ENCODE assay signal across 18 mouse cellular contexts in the genomic region with DNA sequence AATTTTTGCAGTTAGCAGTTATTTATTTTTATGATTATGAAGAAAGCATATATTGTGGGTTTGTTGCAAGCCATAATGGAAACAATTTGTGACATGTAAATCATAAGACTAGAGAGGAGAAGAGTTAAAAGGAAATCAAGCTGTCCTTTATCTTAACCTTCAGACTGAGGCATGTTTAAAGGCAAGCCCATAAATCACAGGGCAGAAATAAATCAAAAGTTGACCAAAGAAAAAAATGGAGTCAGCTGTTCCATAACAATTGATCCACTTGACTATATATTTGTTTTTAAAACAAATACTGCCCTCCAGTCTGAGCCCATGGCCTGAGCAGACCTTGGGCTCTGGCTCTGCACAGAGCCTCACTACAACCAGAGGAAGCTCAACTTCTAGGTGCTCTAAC.
"Had no signal": no experiment of that assay in that cellular context is flagged by ENCODE, and none has a peak within 500 bp of the region (broad histone marks: within the 10 kb centered on the region; RNA-seq: fewer than 3 reads in every experiment).

No protein-coding gene starts in this region.

- DNase-seq: kidney, adult 2 months; kidney, postnatal 25 days; layer of hippocampus, adult 9-11 months; lung, embryonic 14.5 days; retina, postnatal 1 day; thymus, adult 18-20 months; thymus, postnatal 36 days had no signal

- H3K36me3 ChIP-seq: limb, embryonic 10.5 days; limb, embryonic 13.5 days; midbrain, embryonic 13.5 days; neural tube, embryonic 13.5 days had no signal

- H3K9ac ChIP-seq: limb, embryonic 13.5 days; lung, embryonic 14.5 days; midbrain, embryonic 13.5 days; neural tube, embryonic 13.5 days had no signal

- ATAC-seq: intestine, postnatal 0 days; lung, postnatal 0 days; midbrain, embryonic 13.5 days; midbrain, embryonic 16.5 days had no signal

- H3K4me1 ChIP-seq: limb, embryonic 10.5 days; limb, embryonic 13.5 days; midbrain, embryonic 13.5 days; neural tube, embryonic 13.5 days had no signal

- H3K27ac ChIP-seq: kidney, postnatal 0 days; layer of hippocampus, adult 2 months; limb, embryonic 10.5 days; limb, embryonic 13.5 days; macrophage; midbrain, embryonic 13.5 days; neural tube, embryonic 13.5 days had no signal

- H3K27me3 ChIP-seq: limb, embryonic 13.5 days; midbrain, embryonic 13.5 days; neural tube, embryonic 13.5 days had no signal

- H3K4me2 ChIP-seq: limb, embryonic 13.5 days; lung, embryonic 14.5 days; midbrain, embryonic 13.5 days; neural tube, embryonic 13.5 days had no signal

- H3K9me3 ChIP-seq: limb, embryonic 10.5 days; limb, embryonic 13.5 days; midbrain, embryonic 13.5 days; neural tube, embryonic 13.5 days had no signal

- H3K4me3 ChIP-seq: layer of hippocampus, adult 2 months; limb, embryonic 10.5 days; limb, embryonic 13.5 days; midbrain, embryonic 13.5 days; myocyte; neural tube, embryonic 13.5 days had no signal
